Mouse (Mus musculus): ENCODE measurements at regions not wholly inside any gene's neighbourhood (a gene's known extent, or its start where the extent isn't known, plus 50 kb on each side); places are given as distances from the start of the nearest gene placed in this dataset.

DNA sequence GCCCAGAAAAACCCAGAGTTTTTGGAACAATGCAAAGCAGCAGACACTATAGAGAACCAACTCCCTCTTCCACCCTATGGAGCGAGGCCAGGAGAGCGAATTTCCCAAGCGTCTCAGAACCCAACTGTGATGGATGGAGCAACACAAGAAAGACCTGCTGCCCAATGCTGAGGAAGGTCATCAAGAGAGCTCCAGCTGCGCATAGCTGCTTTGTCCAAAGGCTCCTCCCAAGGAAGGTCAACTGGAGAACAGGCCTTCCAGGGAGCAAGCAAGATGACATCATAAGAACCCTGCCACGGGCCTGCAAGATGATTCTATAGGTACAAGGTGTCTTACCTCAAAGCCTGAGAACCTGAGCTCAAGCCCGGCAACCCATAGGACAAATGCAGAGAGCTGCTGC lies 104.5 kb upstream of the Lpar1 start:
- no peak for TF ChIP-seq POLR2AphosphoS2 (IDR thresholded peaks at IDR 0.05; ENCODE audit: low read depth, low read length)
- no peak for TF ChIP-seq ZNF384 (IDR thresholded peaks at IDR 0.05; ENCODE audit: low read depth, low read length)
- no peak for TF ChIP-seq E2F4 (IDR thresholded peaks at IDR 0.05; ENCODE audit: insufficient replicate concordance, low read depth, low read length)
- no peak for TF ChIP-seq CTCF (conservative IDR thresholded peaks at IDR 0.05 in 1 of 2, IDR thresholded peaks at IDR 0.05 in 1 of 2; ENCODE audit: low read depth in 2 of 2, low read length in 2 of 2)
- TF ChIP-seq MAX (IDR thresholded peaks at IDR 0.05; ENCODE audit: low read length), result no peak
- TF ChIP-seq POLR2A (IDR thresholded peaks at IDR 0.05; ENCODE audit: low read depth, low read length), result no peak
- no peak for TF ChIP-seq EP300 (IDR thresholded peaks at IDR 0.05; ENCODE audit: low read length)
- TF ChIP-seq RAD21 (IDR thresholded peaks at IDR 0.05; ENCODE audit: low read depth, low read length), result no peak
- TF ChIP-seq SIN3A (IDR thresholded peaks at IDR 0.05; ENCODE audit: low read length), result no peak
- TF ChIP-seq MYC (IDR thresholded peaks at IDR 0.05; ENCODE audit: low read depth, low read length), result no peak
